Mouse (Mus musculus): ENCODE results near the gene Ripor1. TPM values are rescaled to one million over a fixed set of nuclear protein-coding genes. Genes with fewer than 3 reads are reported as not detected.
A peak's percentile ranks its signal among the peaks of the same experiment; 100 is the strongest.
"Not testable (repeated sequence)": the region's sequence is repeated elsewhere in the genome, so short reads cannot be mapped to it uniquely, and the experiment has no call there.

Ripor1 gene
- total RNA-seq (2021), result 10 to 100 TPM; 40.1 to 42.6 TPM
- long read RNA-seq, experiment 1, full-length matches to known transcripts, result 4 of 15 reads
- long read RNA-seq, experiment 1, partial matches to known transcripts, result 9 of 15 reads
- long read RNA-seq, experiment 1, other reads (novel, unspliced or antisense), result 2 of 15 reads
- long read RNA-seq, experiment 2, full-length matches to known transcripts, result 2 of 12 reads
- long read RNA-seq, experiment 2, partial matches to known transcripts, result 8 of 12 reads
- long read RNA-seq, experiment 2, other reads (novel, unspliced or antisense), result 2 of 12 reads

- DNase-seq, result peak; percentile 86 to 89
Observed at GRCm38 (mm10) chr8:105604804-105605381, at the start of gene Ripor1. TSS of gene Ripor1 (plus strand) at chr8:105605255.

GRCm38 (mm10) chr8:105562863-105563262 is 42.2 kb upstream of the Ripor1 start:
- DNase-seq, result no peak

GRCm38 (mm10) chr8:105563871-105564270 is 41.2 kb upstream of the Ripor1 start:
- no peak for DNase-seq

GRCm38 (mm10) chr8:105564573-105565229 is 40.4 kb upstream of the Ripor1 start:
- DNase-seq, result not testable (repeated sequence)

- DNase-seq, result no peak
Observed at GRCm38 (mm10) chr8:105565401-105565881, 39.6 kb upstream of the Ripor1 start.

GRCm38 (mm10) chr8:105565952-105566702 is 38.9 kb upstream of the Ripor1 start, which contains the start of gene Atp6v0d1:
TSS of gene Atp6v0d1 (minus strand) at chr8:105566047.
- DNase-seq, result peak; percentile 98 to 100

- DNase-seq, result no peak
Observed at GRCm38 (mm10) chr8:105566703-105567595, 38.1 kb upstream of the Ripor1 start.

- no peak for DNase-seq
Observed at GRCm38 (mm10) chr8:105571810-105572209, 33.2 kb upstream of the Ripor1 start.

- DNase-seq, result peak; percentile 40 to 41
Observed at GRCm38 (mm10) chr8:105573427-105573826, 31.6 kb upstream of the Ripor1 start.

- no peak for DNase-seq
Observed at GRCm38 (mm10) chr8:105574741-105575140, 30.3 kb upstream of the Ripor1 start.

GRCm38 (mm10) chr8:105575538-105575937 is 29.5 kb upstream of the Ripor1 start:
- DNase-seq, result no peak

- no peak for DNase-seq
Observed at GRCm38 (mm10) chr8:105579719-105580118, 25.3 kb upstream of the Ripor1 start.

- DNase-seq, result no peak
Observed at GRCm38 (mm10) chr8:105592431-105592830, 12.6 kb upstream of the Ripor1 start.

GRCm38 (mm10) chr8:105593859-105594258 is 11.2 kb upstream of the Ripor1 start:
- DNase-seq, result peak; percentile 77 to 81

- no peak for DNase-seq
Observed at GRCm38 (mm10) chr8:105594451-105595242, 10.4 kb upstream of the Ripor1 start.

GRCm38 (mm10) chr8:105596362-105597034 is 8.6 kb upstream of the Ripor1 start:
- peak; percentile 92 to 93 for DNase-seq

GRCm38 (mm10) chr8:105598777-105599176 is 6.3 kb upstream of the Ripor1 start:
- no peak for DNase-seq

- DNase-seq, result no peak
Observed at GRCm38 (mm10) chr8:105601301-105601700, 3.8 kb upstream of the Ripor1 start.

GRCm38 (mm10) chr8:105602540-105602939 is 2.5 kb upstream of the Ripor1 start:
- not testable (repeated sequence) for DNase-seq
